Mouse (Mus musculus): ENCODE results near the gene Rcor3.

Rcor3 gene

GRCm38 (mm10) chr1:192137926-192138910 lies at the start of gene Rcor3:
Gene Rcor3 (minus strand): TSS chr1:192138062.
- DNase-seq (ENCODE audit: low spot score): peak; percentile 62

GRCm38 (mm10) chr1:192181696-192182257 lies 43.9 kb upstream of the Rcor3 start:
- no peak for DNase-seq (ENCODE audit: low spot score)

- no peak for DNase-seq (ENCODE audit: low spot score)
Observed at GRCm38 (mm10) chr1:192179877-192180276, 42.0 kb upstream of the Rcor3 start.

- no peak for DNase-seq (ENCODE audit: low spot score)
Observed at GRCm38 (mm10) chr1:192171477-192171876, 33.6 kb upstream of the Rcor3 start.

GRCm38 (mm10) chr1:192151179-192151578 lies 13.3 kb upstream of the Rcor3 start:
- DNase-seq (ENCODE audit: low spot score): no peak

GRCm38 (mm10) chr1:192140313-192140712 lies 2.5 kb upstream of the Rcor3 start:
- DNase-seq (ENCODE audit: low spot score): no peak

GRCm38 (mm10) chr1:192137291-192137925 lies 454 bp downstream of the Rcor3 start:
- DNase-seq (ENCODE audit: low spot score): no peak

GRCm38 (mm10) chr1:192136561-192137290 lies 1.1 kb downstream of the Rcor3 start:
- DNase-seq (ENCODE audit: low spot score): peak; percentile 68

- DNase-seq (ENCODE audit: low spot score): no peak
Observed at GRCm38 (mm10) chr1:192130202-192130601, 7.7 kb downstream of the Rcor3 start.

GRCm38 (mm10) chr1:192128343-192128742 lies 9.5 kb downstream of the Rcor3 start:
- DNase-seq (ENCODE audit: low spot score): no peak

- no peak for DNase-seq (ENCODE audit: low spot score)
Observed at GRCm38 (mm10) chr1:192125761-192126160, 12.1 kb downstream of the Rcor3 start.

- DNase-seq (ENCODE audit: low spot score): no peak
Observed at GRCm38 (mm10) chr1:192116262-192116661, 21.6 kb downstream of the Rcor3 start.

- no peak for DNase-seq (ENCODE audit: low spot score)
Observed at GRCm38 (mm10) chr1:192115378-192115777, 22.5 kb downstream of the Rcor3 start.

GRCm38 (mm10) chr1:192109169-192109568 lies 28.7 kb downstream of the Rcor3 start:
- DNase-seq (ENCODE audit: low spot score): no peak

- DNase-seq (ENCODE audit: low spot score): no peak
Observed at GRCm38 (mm10) chr1:192107352-192107751, 30.5 kb downstream of the Rcor3 start.

GRCm38 (mm10) chr1:192105902-192106389 lies 31.9 kb downstream of the Rcor3 start:
- no peak for DNase-seq (ENCODE audit: low spot score)

- DNase-seq (ENCODE audit: low spot score): no peak
Observed at GRCm38 (mm10) chr1:192104021-192104420, 33.8 kb downstream of the Rcor3 start.

GRCm38 (mm10) chr1:192103176-192103575 lies 34.7 kb downstream of the Rcor3 start:
- DNase-seq (ENCODE audit: low spot score): no peak

- DNase-seq (ENCODE audit: low spot score): peak; percentile 66
Observed at GRCm38 (mm10) chr1:192101359-192101758, 36.5 kb downstream of the Rcor3 start.

- DNase-seq (ENCODE audit: low spot score): no peak
Observed at GRCm38 (mm10) chr1:192100742-192101141, 37.1 kb downstream of the Rcor3 start.

- no peak for DNase-seq (ENCODE audit: low spot score)
Observed at GRCm38 (mm10) chr1:192095626-192096025, 42.2 kb downstream of the Rcor3 start.
